Mouse (Mus musculus) CH12.LX (cell line): Measurements from ENCODE around the gene Rgs5. TPM values are rescaled to one million over a fixed set of nuclear protein-coding genes. Genes with fewer than 3 reads are reported as not detected.

Experiments used
- DNase-seq: peaks from one replicate; pipeline ENCODE4 v3.0.0-alpha.2; 2013; ENCODE audit errors: extremely low read depth
- H3K27ac ChIP-seq: 2 replicates; pipeline ENCODE4 v1.5.1; 2012; ENCODE audit warnings: low read depth, mild to moderate bottlenecking, control low read depth, moderate library complexity; ENCODE audit not compliant: insufficient read depth
- H3K27me3 ChIP-seq: replicated peaks from 2 replicates; pipeline ENCODE3; 2012; ENCODE audit warnings: inconsistent platforms
- H3K36me3 ChIP-seq, 2 experiments: replicated peaks in 1 of 2; 2 replicates each; pipeline versions ENCODE3 to v1.6.1; 2012; ENCODE audit warnings: inconsistent platforms in 1 of 2, low read length in 1 of 2, mild to moderate bottlenecking in 1 of 2, mixed read lengths in 1 of 2, moderate library complexity in 1 of 2; ENCODE audit not compliant: control insufficient read depth in 1 of 2, insufficient read depth in 1 of 2
- H3K4me1 ChIP-seq, 2 experiments: 2 replicates each; pipeline ENCODE4 v1.6.1; 2012; ENCODE audit warnings: inconsistent platforms in 1 of 2, moderate library complexity in 1 of 2; ENCODE audit not compliant: insufficient read depth in 2 of 2, control insufficient read depth in 1 of 2
- H3K4me2 ChIP-seq: 2 replicates; pipeline ENCODE4 v1.6.1; 2012; ENCODE audit warnings: low read depth, mild to moderate bottlenecking, control low read depth; ENCODE audit not compliant: poor library complexity, insufficient read depth, severe bottlenecking
- H3K4me3 ChIP-seq, 3 experiments: fragments of 150-350 bp in 1 of 3; sonication (generic) in 1 of 3; replicated peaks in 1 of 3; 2 replicates each; pipeline versions ENCODE3 to v1.5.1; 2011 to 2012; ENCODE audit warnings: low read depth in 2 of 3, low read length in 2 of 3, mild to moderate bottlenecking in 2 of 3, moderate library complexity in 2 of 3, control low read depth in 1 of 3, improper control_type of control experiment in 1 of 3, inconsistent platforms in 1 of 3, mixed read lengths in 1 of 3; ENCODE audit not compliant: poor library complexity in 1 of 3
- H3K79me2 ChIP-seq: replicated peaks from 2 replicates; pipeline ENCODE4 v1.6.1; 2012; ENCODE audit warnings: mild to moderate bottlenecking, moderate library complexity; ENCODE audit not compliant: control insufficient read depth, poor library complexity, insufficient read depth, severe bottlenecking; ENCODE audit errors: extremely low read depth
- H3K9ac ChIP-seq: 2 replicates; pipeline ENCODE4 v1.6.1; 2012; ENCODE audit warnings: low read depth, mild to moderate bottlenecking, control low read depth, moderate library complexity; ENCODE audit not compliant: insufficient read depth
- H3K9me3 ChIP-seq: replicated peaks from 2 replicates; pipeline ENCODE3; 2012; ENCODE audit warnings: low read length, inconsistent platforms, mixed read lengths
- BHLHE40 ChIP-seq: IDR thresholded peaks from 2 replicates; pipeline ENCODE4 v1.6.1; 2011; ENCODE audit warnings: mild to moderate bottlenecking, low read depth, low read length, improper control_type of control experiment
- CHD1 ChIP-seq: IDR thresholded peaks from 2 replicates; pipeline ENCODE4 v1.6.1; 2012; ENCODE audit warnings: low read depth, low read length, improper control_type of control experiment, inconsistent platforms
- CHD2 ChIP-seq: IDR thresholded peaks from 2 replicates; pipeline ENCODE4 v1.6.1; 2011; ENCODE audit warnings: low read length, improper control_type of control experiment
- CTCF ChIP-seq, 2 experiments: IDR thresholded peaks in 1 of 2; conservative IDR thresholded peaks in 1 of 2; 2 replicates each; pipeline ENCODE4 v1.5.1; 2011 to 2012; ENCODE audit warnings: low read depth in 2 of 2, low read length in 2 of 2, improper control_type of control experiment in 1 of 2, inconsistent platforms in 1 of 2, mild to moderate bottlenecking in 1 of 2, moderate library complexity in 1 of 2
- ELF1 ChIP-seq: IDR thresholded peaks from 2 replicates; pipeline ENCODE4 v1.6.1; 2014; ENCODE audit warnings: low read depth, mild to moderate bottlenecking, inconsistent platforms, low read length, improper control_type of control experiment
- EP300 ChIP-seq: IDR thresholded peaks from 2 replicates; pipeline ENCODE4 v1.6.1; 2011; ENCODE audit warnings: low read length, improper control_type of control experiment
- JUN ChIP-seq: IDR thresholded peaks from 2 replicates; pipeline ENCODE4 v1.6.1; 2011; ENCODE audit warnings: low read depth, mild to moderate bottlenecking, low read length, improper control_type of control experiment, moderate library complexity; ENCODE audit not compliant: insufficient read depth
- MEF2A ChIP-seq: IDR thresholded peaks from 2 replicates; pipeline ENCODE4 v1.6.1; 2014; ENCODE audit warnings: low read depth, mild to moderate bottlenecking, inconsistent platforms, low read length, improper control_type of control experiment, borderline replicate concordance
- NELFE ChIP-seq: IDR thresholded peaks from 2 replicates; pipeline ENCODE4 v1.6.1; 2011; ENCODE audit warnings: low read depth, low read length, improper control_type of control experiment
- NRF1 ChIP-seq: IDR thresholded peaks from 2 replicates; pipeline ENCODE4 v1.6.1; 2014; ENCODE audit warnings: low read depth, mild to moderate bottlenecking, inconsistent platforms, low read length, improper control_type of control experiment, moderate library complexity
- POLR2A ChIP-seq: IDR thresholded peaks from 2 replicates; pipeline ENCODE4 v1.6.1; 2011; ENCODE audit warnings: low read depth, mild to moderate bottlenecking, improper control_type of control experiment, low read length
- POLR2AphosphoS2 ChIP-seq: IDR thresholded peaks from 2 replicates; pipeline ENCODE4 v1.6.1; 2011; ENCODE audit warnings: low read depth, low read length, improper control_type of control experiment
- RAD21 ChIP-seq: IDR thresholded peaks from 2 replicates; pipeline ENCODE4 v1.6.1; 2011; ENCODE audit warnings: low read depth, mild to moderate bottlenecking, low read length, improper control_type of control experiment, moderate library complexity
- SIN3A ChIP-seq: IDR thresholded peaks from 2 replicates; pipeline ENCODE4 v1.6.1; 2012; ENCODE audit warnings: low read length, improper control_type of control experiment, inconsistent platforms
- SMC3 ChIP-seq: IDR thresholded peaks from 2 replicates; pipeline ENCODE4 v1.6.1; 2011; ENCODE audit warnings: low read depth, low read length, improper control_type of control experiment
- TCF12 ChIP-seq: IDR thresholded peaks from 2 replicates; pipeline ENCODE4 v1.6.1; 2014; ENCODE audit warnings: low read depth, mild to moderate bottlenecking, inconsistent platforms, low read length, improper control_type of control experiment
- UBTF ChIP-seq: IDR thresholded peaks from 2 replicates; pipeline ENCODE4 v1.6.1; 2012; ENCODE audit warnings: low read depth, mild to moderate bottlenecking, inconsistent platforms, low read length, improper control_type of control experiment, moderate library complexity
- USF1 ChIP-seq: IDR thresholded peaks from 2 replicates; pipeline ENCODE4 v1.6.1; 2014; ENCODE audit warnings: low read depth, mild to moderate bottlenecking, inconsistent platforms, low read length, improper control_type of control experiment
- USF2 ChIP-seq: conservative IDR thresholded peaks from 2 replicates; pipeline ENCODE4 v1.6.1; 2011; ENCODE audit warnings: low read depth, low read length, improper control_type of control experiment
- ZC3H11A ChIP-seq: IDR thresholded peaks from 2 replicates; pipeline ENCODE4 v1.6.1; 2012; ENCODE audit warnings: low read depth, mild to moderate bottlenecking, inconsistent platforms, low read length, improper control_type of control experiment
- dilution Hi-C: fragments of 300-500 bp; cut with MboI; formaldehyde crosslinking; loops from 2 replicates; pipeline ENCODE4 v1.14.3; 2020; ENCODE audit warnings: low sequenced_read_pairs; ENCODE audit not compliant: extremely low pct_unique_long_range_greater_than_20kb, extremely low pct_ligation_motif_present
- in situ Hi-C: fragments of 300-500 bp; cut with MboI; formaldehyde crosslinking; loops from 3 replicates; pipeline ENCODE4 v1.14.3; 2019; ENCODE audit warnings: low sequenced_read_pairs, low pct_ligation_motif_present, low pct_unique_long_range_greater_than_20kb, mixed read lengths
- polyA plus RNA-seq: library from polyadenylated mRNA; unstranded; fragments of >175 nt; gene quantifications from 2 replicates; pipeline ENCODE4 v1.2.1, GENCODE M21; 2012; ENCODE audit warnings: low read depth; ENCODE audit not compliant: insufficient read length
- total RNA-seq, 2 experiments: library from RNA; depleted of rRNA; stranded (reverse); fragments of 300-350 nt in 1 of 2; fragments of >200 nt in 1 of 2; gene quantifications; 2 replicates each; pipeline ENCODE4 v1.2.3; 2012 to 2014

Rgs5 gene
- total and polyA plus RNA-seq, 3 experiments, result not detected

GRCm38 (mm10) chr1:169672272-169672671 lies 17.0 kb downstream of the Rgs5 start:
- H3K36me3 ChIP-seq, result no peaks in the 10 kb centered on the region
- H3K4me3 ChIP-seq, result no peak overlapping the region
- peaks cover 11% of the 10 kb centered on the region for H3K27me3 ChIP-seq
- in situ Hi-C loops, result loop anchor here (10.0 to 25.0 kb wide), 3 partner anchors 135 to 465 kb away; partner anchors contain the start of genes Ccdc190 and Nuf2
- no peak for TF ChIP-seq NELFE
- no peak for TF ChIP-seq USF2
- no peak for TF ChIP-seq NRF1
- TF ChIP-seq RAD21, result no peak
- TF ChIP-seq JUN, result no peak
- no peak for TF ChIP-seq ELF1
- TF ChIP-seq EP300, result no peak
- TF ChIP-seq SMC3, result no peak
- TF ChIP-seq TCF12, result no peak
- TF ChIP-seq POLR2AphosphoS2, result no peak
- no peaks in the 10 kb centered on the region for H3K79me2 ChIP-seq
- H3K27ac ChIP-seq, result no peak overlapping the region
- H3K9ac ChIP-seq, result no peak overlapping the region
- no peak overlapping the region for H3K4me2 ChIP-seq
- no peaks in the 10 kb centered on the region for H3K4me1 ChIP-seq
- dilution Hi-C loops, result no loop called here
- no peak for DNase-seq
- H3K9me3 ChIP-seq, result no peaks in the 10 kb centered on the region

DNA sequence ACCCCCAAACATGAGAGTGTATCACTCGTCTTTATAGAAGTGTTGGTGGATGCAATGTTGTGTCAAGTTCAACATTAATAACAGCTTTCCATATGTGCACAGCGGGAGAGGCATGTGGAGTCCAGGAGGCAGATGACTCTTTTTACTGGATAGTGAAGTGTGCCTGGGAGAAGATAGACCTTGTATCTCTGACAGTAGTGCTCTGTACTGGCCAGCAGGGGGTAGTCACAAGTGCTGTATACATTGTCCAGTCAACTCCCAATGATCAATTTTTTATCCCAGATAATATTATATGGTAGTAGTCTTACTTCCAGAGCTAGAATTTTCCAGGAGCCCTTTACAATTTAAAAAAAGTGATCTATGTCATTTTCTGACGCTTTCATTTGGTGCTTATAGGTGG lies 18.8 kb downstream of the Rgs5 start:
- peak; percentile 12 for DNase-seq
- Histone ChIP-seq H3K9me3 (no peaks in the 10 kb centered on the region), H3K9ac (no peak overlapping the region), H3K36me3 (no peaks in the 10 kb centered on the region), H3K27ac (no peak overlapping the region), H3K79me2 (no peaks in the 10 kb centered on the region), H3K4me3 (no peak overlapping the region), H3K4me2 (no peak overlapping the region), H3K4me1 (no peaks in the 10 kb centered on the region), H3K27me3 (peaks cover 9% of the 10 kb centered on the region)
- no peak for TF ChIP-seq CHD2
- no peak for TF ChIP-seq POLR2A
- TF ChIP-seq USF1, result no peak
- TF ChIP-seq ZC3H11A, result no peak
- TF ChIP-seq RAD21, result peak; percentile 43
- no peak for TF ChIP-seq MEF2A
- no peak for TF ChIP-seq CHD1
- TF ChIP-seq SMC3, result peak; percentile 69
- no peak for TF ChIP-seq NRF1
- no peak for TF ChIP-seq NELFE
- TF ChIP-seq SIN3A, result no peak
- TF ChIP-seq BHLHE40, result no peak
- no peak for TF ChIP-seq UBTF
- TF ChIP-seq CTCF (conservative IDR thresholded peaks at IDR 0.05 in 1 of 2, IDR thresholded peaks at IDR 0.05 in 1 of 2; ENCODE audit: low read depth in 2 of 2, low read length in 2 of 2), result peak; percentile 50 to 66
- in situ Hi-C loops, result loop anchor here (10.0 to 25.0 kb wide), 3 partner anchors 137 to 463 kb away; partner anchors contain the start of genes Ccdc190 and Nuf2
- dilution Hi-C loops, result no loop called here
